Mouse (Mus musculus): ENCODE measurements around the gene Dlgap4.
A peak's percentile ranks its signal among the peaks of the same experiment; 100 is the strongest.

Dlgap4 gene

GRCm38 (mm10) chr2:156620874-156621273 lies 7.4 kb downstream of the Dlgap4 start:
- DNase-seq = no peak

GRCm38 (mm10) chr2:156621449-156621848 lies 7.9 kb downstream of the Dlgap4 start:
- peak; percentile 56 for DNase-seq

- DNase-seq = no peak
Measured at GRCm38 (mm10) chr2:156622192-156622591, 8.7 kb downstream of the Dlgap4 start.

- DNase-seq = no peak
Measured at GRCm38 (mm10) chr2:156623246-156623645, 9.7 kb downstream of the Dlgap4 start.

- no peak for DNase-seq
Measured at GRCm38 (mm10) chr2:156625307-156625706, 11.8 kb downstream of the Dlgap4 start.

- no peak for DNase-seq
Measured at GRCm38 (mm10) chr2:156626119-156626518, 12.6 kb downstream of the Dlgap4 start.

- DNase-seq = no peak
Measured at GRCm38 (mm10) chr2:156626544-156626943, 13.0 kb downstream of the Dlgap4 start.

GRCm38 (mm10) chr2:156627917-156628316 lies 14.4 kb downstream of the Dlgap4 start:
- DNase-seq = no peak

- no peak for DNase-seq
Measured at GRCm38 (mm10) chr2:156630288-156630687, 16.8 kb downstream of the Dlgap4 start.

- no peak for DNase-seq
Measured at GRCm38 (mm10) chr2:156632721-156633120, 19.2 kb downstream of the Dlgap4 start.

GRCm38 (mm10) chr2:156635091-156635490 lies 21.6 kb downstream of the Dlgap4 start:
- no peak for DNase-seq

- DNase-seq = no peak
Measured at GRCm38 (mm10) chr2:156641141-156641540, 27.6 kb downstream of the Dlgap4 start.

- no peak for DNase-seq
Measured at GRCm38 (mm10) chr2:156642931-156643330, 29.4 kb downstream of the Dlgap4 start.

GRCm38 (mm10) chr2:156643406-156643805 lies 29.9 kb downstream of the Dlgap4 start:
- no peak for DNase-seq

GRCm38 (mm10) chr2:156645145-156645544 lies 31.6 kb downstream of the Dlgap4 start:
- no peak for DNase-seq

- no peak for DNase-seq
Measured at GRCm38 (mm10) chr2:156646877-156647276, 33.4 kb downstream of the Dlgap4 start.

GRCm38 (mm10) chr2:156648042-156648441 lies 34.5 kb downstream of the Dlgap4 start:
- DNase-seq = no peak

- no peak for DNase-seq
Measured at GRCm38 (mm10) chr2:156649450-156649849, 35.9 kb downstream of the Dlgap4 start.

GRCm38 (mm10) chr2:156651019-156651418 lies 37.5 kb downstream of the Dlgap4 start:
- no peak for DNase-seq

- no peak for DNase-seq
Measured at GRCm38 (mm10) chr2:156652841-156653240, 39.3 kb downstream of the Dlgap4 start.

- DNase-seq = no peak
Measured at GRCm38 (mm10) chr2:156654148-156654547, 40.6 kb downstream of the Dlgap4 start.

- DNase-seq = no peak
Measured at GRCm38 (mm10) chr2:156655626-156656025, 42.1 kb downstream of the Dlgap4 start.

GRCm38 (mm10) chr2:156657522-156657921 lies 44.0 kb downstream of the Dlgap4 start:
- DNase-seq = no peak

- no peak for DNase-seq
Measured at GRCm38 (mm10) chr2:156658221-156658620, 44.7 kb downstream of the Dlgap4 start.

GRCm38 (mm10) chr2:156658751-156659150 lies 45.2 kb downstream of the Dlgap4 start:
- DNase-seq = no peak

GRCm38 (mm10) chr2:156659981-156660380 lies 46.5 kb downstream of the Dlgap4 start:
- DNase-seq = no peak

Measured in cerebellum, adult 8-10 months (tissue).